Mouse (Mus musculus) effector memory CD4-positive, alpha-beta T cell, adult 7 months (primary cell): ENCODE data around the gene Pkp2. TPM values are rescaled to one million over a fixed set of nuclear protein-coding genes. Genes with fewer than 3 reads are reported as not detected.

ENCODE experiments used
- polyA plus RNA-seq: library from polyadenylated mRNA; unstranded; fragments of 100-300 nt; shearing (Covaris generic); gene quantifications from one replicate; pipeline ENCODE4 v1.2.1, GENCODE M21; 2017

Pkp2 gene
- 0.89 TPM for polyA plus RNA-seq

GRCm38 (mm10) chr16:16213079-16213760 lies at the start of gene Pkp2:
Pkp2 (plus strand) TSS chr16:16213318.

GRCm38 (mm10) chr16:16302369-16303137 lies 89.4 kb downstream of the Pkp2 start, which contains the start of gene Yars2:
Yars2 (plus strand) TSS chr16:16302965.

Other genes with a start within 250 kb of the Pkp2 start
- 29.3 TPM for gene Yars2, start 89.6 kb downstream of the Pkp2 start, polyA plus RNA-seq
- gene Dnm1l, start 145.6 kb downstream of the Pkp2 start, polyA plus RNA-seq: 38.4 TPM